Mouse (Mus musculus): Measurements from ENCODE around the gene Babam2.
A peak's percentile ranks its signal among the peaks of the same experiment; 100 is the strongest.

The Babam2 gene

DNA sequence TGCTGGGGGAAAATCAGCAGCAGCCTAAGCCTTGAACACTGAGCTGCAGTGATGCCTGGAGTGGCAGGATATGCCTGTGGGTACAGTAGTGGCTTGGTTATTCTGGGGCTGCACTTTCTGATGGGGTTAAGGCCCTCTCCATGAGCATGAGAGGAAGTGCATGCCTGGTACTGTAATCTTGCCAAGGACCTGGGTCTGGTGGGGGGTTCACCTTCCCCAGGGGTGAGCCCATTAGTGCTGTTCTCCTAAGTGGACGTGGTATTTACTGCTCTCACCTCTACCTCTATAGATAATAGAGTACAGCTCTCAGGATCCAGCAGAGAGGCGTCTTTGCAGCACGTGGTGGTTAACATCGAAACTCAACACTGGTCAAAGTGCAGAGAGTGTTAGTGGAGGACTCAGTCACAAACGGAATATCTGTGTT lies 16.4 kb downstream of the Babam2 start:
- peak; percentile 45 for DNase-seq (ENCODE audit: low read depth, low spot score)

DNA sequence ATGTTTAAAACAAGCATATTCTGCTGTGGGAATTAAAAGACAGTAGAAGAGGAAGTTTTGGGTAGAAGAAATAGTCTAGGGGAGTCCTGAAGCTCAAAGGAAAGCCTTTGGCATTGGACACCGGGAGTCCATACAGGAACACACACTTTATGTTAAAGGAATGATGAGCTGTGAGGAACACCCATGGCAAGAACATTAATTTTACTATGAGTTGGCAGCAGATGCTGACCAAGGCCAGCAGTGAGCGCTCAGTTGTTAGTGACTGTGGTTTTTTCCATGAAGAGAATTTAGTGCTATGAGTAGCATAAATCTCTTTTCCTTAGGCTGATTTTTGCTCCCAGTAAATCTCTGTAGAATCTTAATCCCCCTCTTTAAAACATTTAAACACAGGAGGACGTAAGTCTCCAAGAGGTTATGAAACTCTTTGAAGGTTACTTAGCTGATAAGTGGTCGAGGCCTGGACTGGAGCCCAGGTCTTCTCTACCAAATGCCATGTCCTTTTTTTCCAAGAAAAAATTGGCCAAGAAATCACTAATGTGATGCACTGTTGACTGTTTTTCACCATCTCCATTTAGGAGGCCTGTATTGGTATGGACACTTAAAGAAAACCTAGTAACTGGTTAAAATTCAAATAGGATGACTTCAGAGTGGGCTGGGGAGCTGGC lies 18.1 kb downstream of the Babam2 start:
- DNase-seq (ENCODE audit: low read depth, low spot score) = no peak

DNA sequence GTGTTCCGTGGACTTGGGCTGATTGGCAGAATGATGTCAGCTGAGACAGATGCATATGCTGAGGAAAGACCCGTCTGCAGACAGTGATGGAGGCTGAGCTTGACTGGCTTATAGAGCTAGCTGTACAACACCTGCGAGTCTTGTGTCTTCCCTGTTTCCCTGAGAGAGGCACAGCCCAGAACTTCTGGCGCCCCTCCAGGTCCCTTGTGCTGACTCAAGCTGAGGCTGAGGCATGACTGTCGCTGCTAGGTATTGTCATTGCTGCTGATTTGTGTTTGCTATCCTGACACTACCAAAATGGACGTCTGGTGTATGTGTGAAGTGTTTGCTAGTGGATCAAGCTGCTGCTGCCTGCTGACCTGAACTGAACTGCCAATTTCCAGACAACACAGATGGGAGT lies 27.0 kb downstream of the Babam2 start:
- no peak for DNase-seq (ENCODE audit: low read depth, low spot score)

DNA sequence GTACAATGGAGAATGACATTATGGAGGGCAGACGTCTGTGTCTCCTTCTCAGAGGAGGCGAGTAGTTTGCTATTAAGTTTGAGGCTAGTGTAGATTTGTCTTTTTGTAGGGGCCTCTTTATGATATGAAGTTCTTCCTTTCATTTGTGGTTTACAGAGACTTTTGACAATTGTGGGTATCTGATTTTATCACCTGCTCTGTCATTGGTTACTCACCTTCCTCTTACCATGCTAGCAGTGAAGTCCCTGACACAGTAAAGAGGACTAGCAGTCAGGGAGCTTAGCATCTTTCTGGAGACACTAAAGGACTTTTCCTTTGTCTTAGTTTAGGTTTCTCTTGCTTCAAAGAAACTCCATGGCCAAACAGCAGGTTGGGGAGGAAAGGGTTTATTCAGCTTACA lies 28.4 kb downstream of the Babam2 start:
- DNase-seq (ENCODE audit: low read depth, low spot score) = peak; percentile 55

DNA sequence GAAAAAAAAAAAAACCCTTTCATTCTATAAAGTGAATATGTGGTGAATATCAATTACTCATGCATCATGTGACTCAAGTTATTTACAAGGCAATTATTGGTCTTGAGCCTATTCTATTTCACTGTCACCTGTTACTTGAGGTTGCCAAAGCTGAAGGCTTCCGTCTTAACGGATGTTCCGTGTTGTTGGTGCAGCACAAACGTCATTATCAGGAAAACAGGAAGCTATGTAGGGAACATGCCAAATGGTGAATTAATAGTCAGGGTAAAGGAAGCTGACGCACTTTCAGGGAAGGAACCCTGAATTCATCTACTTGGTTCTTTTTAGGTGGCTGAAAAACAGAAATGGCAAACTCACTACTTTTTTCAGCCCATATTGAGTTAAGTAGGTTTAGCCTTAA lies 30.0 kb downstream of the Babam2 start:
- DNase-seq (ENCODE audit: low read depth, low spot score) = no peak

DNA sequence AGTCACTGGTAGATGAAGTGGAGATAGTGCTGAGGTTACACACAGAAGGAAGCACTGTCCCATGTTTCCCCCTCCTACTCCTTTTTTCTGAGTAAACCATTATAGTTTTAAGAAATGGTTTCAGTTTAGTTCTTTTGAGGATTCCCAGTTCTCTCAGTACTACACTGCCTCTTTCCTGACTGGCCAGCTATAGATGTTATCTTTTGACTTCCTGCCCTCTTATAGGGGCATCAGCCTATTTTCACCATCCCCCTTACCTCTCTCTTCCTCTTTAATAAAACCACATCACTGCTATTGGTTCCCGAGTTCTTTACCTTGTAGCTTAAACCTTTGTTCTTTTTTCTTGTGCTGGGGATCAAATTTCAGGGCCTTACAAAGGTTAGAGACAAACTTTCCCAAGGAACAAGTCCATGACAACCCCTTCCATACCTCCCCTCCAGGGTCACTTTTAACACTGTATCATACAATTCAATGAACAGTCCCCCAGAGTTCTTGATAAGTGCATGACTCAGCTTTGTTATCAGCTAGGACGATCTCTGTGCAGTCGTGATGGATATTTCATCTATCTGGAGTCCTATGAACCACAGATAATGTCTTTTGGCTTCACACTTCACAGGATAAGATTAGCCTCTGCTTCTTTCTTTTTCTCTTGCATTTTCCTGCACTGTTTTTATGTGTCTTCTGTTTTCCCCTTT lies 35.3 kb downstream of the Babam2 start:
- peak; percentile 20 for DNase-seq (ENCODE audit: low read depth, low spot score)

DNA sequence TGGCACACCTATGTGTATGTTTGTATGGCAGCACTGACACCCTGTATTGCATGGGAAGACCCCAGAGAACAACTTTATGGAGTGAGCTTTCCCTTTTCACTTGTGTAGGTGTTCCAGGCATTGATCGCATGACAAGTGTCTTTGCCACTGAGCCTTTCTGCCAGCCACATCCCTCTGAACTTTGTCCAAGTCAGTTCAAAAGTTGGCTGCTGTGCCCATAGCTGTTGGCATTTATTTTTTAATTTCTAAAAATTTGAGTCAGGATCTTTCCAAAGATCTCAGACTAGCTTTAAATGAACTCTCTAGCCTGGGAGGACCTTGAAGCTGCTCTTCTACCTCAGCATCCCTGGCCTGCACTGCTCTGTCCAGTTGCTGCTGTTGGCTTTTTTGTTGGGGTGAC lies 44.4 kb downstream of the Babam2 start:
- DNase-seq (ENCODE audit: low read depth, low spot score) = no peak

DNA sequence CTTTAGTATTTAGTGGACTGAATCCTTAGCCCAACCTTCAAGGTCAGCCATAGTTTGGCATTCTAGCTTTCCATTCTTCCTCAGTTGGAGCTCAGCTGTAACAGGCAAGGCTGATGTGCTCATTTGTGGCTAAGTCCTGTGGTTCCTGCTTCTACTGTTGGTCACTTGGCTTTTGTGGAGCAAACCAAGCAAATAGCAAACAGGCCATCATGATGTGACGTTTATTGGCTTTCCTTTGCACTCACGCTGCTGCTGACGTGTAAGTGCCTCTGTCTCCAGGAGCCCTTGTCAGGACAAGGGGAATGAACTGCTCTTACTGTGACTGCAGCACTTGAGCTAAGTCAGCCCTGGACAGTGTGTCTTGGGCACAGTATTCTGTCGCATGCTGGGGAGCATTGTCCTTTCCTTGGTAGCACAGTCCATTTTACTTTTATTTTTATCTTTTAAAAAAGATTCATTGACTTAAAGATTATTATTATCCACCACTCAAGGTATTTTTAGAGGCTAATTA lies 45.1 kb downstream of the Babam2 start:
- no peak for DNase-seq (ENCODE audit: low read depth, low spot score)

DNA sequence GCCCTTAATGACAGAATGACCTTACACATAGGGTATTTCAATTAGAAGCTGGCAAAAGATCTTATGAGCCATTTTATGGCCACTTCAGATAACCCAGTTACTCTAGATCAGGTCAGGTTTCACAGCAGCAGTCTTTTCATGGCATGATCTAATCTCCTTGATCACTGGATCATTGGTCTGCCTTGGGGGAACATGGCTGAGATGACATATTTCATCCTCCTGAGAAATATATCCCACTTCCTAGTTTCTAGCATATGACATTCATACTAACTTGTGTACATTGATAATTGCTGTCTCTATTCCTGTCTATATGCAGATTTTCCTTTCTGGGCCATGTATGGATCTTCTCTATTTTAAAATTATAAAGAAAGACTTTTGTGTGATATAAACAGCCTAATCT lies 51.9 kb downstream of the Babam2 start:
- DNase-seq (ENCODE audit: low read depth, low spot score) = no peak

DNA sequence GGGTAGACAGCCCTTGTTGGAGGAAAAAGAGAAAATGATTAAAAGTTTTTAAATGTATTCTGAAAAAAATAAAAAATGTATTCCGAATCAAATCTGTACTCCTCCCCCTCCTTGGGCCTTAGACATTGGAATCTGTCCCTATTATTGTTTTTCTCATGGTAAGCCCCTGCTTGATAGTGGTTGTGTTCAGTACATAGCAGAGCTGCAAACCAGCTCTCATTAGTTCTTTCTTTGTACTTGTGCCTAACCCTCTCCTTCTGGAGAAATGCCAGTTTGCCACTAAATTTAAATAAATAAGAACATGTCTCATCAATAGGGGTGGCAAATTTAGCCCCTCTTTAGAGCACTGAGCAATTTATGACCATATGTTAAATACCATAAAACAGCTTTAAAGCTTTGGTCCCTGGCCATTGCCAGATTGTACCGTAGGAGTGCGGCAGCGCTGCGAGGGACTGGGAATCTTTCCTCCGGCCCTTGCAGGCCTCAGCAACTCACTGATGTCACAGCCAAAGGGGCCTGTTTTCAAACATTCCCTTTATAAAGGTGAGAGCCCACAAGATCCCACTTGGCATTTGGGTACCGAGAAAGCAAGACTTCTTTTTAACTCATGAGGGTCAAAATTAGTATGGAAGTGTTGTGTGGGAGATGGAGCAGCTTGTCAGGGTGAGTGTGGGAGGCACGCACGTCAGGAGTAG lies 52.9 kb downstream of the Babam2 start:
- DNase-seq (ENCODE audit: low read depth, low spot score) = no peak

DNA sequence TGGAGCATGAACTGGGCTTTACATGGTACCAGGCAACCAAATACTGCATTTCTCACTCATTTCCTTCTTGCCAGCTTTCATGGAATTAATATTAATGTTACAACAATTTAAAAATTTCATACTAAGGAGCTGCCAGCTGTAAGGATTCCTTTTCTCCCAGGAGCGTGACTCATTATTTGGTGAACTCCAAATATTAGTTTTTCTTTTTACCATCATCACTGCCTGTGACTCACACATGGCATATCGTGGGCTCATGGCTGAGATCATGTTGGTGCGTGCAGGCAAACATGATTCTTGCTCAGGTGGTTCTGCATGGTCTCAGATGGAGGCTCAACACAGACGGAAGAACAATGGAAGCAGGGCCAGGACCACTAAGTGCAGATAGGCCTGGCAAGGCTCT lies 53.5 kb downstream of the Babam2 start:
- no peak for DNase-seq (ENCODE audit: low read depth, low spot score)

DNA sequence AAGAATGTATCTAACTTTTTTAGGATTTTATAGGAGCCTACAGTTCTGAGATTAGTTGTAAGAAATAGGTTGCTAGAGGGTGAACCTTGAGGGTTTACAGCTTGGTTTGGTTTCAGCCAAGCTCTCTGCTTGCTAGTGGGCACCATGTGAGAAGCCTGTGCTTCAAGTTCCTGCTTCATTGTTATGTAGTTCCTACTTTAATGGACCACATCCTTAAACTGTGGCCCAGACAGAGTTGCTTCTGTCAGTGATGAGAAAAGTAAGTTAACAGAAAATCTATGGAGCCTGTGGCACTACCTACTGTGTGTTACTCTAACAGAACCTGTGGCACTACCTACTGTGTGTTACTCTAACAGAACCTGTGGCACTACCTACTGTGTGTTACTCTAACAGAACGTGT lies 57.1 kb downstream of the Babam2 start:
- no peak for DNase-seq (ENCODE audit: low read depth, low spot score)

DNA sequence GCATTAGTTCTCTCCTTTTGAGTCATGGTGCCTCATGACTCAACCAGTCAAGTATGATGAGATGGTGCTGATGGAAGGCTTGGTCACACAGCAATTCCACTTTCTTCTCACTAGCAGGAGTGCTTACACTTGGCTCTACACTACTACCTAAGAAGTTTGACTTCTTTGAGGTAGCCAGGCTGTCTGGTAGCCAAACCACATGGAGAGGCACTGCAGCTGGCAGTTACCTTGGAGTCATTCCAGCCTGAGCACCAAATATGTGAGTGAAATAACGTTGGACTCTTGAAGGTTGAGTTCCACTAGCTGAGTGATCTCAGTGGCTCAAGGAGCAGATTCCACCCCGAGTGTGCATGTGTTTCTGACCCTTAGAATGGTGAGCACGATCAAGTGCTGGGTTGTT lies 57.8 kb downstream of the Babam2 start:
- no peak for DNase-seq (ENCODE audit: low read depth, low spot score)

DNA sequence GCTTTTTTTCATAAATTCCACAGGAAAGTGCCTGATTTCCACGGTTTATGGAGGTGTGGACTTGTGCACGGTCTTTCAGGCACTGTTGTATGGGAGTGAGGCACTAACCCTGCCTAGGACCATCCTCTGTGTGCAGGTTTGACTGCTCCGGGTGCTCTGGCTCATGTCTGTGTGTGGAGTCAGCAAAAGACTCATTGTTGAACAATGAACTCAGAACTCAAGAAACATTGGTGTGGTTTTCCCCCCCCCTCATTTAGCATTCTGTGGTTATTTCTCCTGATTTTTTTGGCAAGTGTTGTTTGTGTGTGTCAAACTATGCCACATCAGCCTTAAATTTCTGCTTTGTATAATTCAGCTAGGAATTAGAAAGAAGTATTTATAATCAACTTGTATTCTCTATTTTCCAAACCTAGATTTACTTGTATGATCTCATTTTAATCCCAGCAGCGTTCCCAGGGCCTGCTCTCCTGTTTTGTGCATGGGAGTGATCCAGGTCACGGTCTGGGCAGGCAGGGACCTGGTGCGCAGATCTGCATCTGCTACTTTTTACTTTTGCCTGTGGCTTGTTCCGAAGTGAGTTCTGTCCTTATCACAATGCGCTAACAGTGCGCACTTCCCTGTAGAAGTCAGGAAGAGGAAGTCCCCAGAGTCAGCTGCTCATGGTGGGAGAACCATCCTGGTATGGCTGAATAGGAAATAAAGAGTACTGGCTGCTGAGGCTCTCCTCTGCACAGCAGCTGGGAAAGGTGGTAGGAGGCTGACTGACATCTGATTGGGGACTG lies 61.0 kb downstream of the Babam2 start:
- DNase-seq (ENCODE audit: low read depth, low spot score) = no peak

DNA sequence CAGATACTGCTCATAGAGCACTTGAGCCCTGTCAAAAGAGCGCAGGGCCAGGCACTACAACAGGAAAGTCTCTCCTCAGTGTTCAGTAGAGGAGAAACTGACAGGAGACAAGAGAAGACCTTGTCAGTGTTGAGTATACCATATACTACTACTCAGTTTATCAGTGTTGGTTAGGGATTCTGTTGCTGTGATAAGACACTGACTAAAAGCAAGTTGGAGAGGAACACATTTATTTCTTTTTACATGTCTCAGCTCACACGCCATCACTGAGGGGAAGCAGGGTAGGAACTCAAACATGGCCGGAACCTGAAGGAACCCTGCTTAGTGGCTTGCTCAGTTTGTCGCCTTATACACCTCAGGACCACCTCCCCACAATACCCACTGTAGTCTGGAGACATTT lies 64.4 kb downstream of the Babam2 start:
- no peak for DNase-seq (ENCODE audit: low read depth, low spot score)

DNA sequence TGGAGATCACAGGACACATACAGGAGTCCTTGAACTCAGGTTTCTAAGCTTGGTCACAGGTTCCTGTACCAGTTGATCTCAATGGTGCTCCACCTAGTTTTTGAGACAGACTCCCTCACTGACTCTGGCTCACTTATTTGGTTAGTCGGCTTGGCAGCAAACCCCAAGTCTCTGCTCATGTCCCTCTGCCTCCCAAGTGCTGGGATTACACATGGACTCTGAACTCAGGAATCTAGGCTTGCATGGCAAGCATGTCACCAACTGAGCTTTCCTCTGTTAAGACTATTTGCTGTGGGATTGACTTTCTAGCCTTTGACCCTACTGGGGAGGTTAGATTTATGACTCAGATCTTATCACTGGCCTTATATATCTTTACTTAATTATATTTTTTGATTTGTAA lies 65.3 kb downstream of the Babam2 start:
- DNase-seq (ENCODE audit: low read depth, low spot score) = no peak

DNA sequence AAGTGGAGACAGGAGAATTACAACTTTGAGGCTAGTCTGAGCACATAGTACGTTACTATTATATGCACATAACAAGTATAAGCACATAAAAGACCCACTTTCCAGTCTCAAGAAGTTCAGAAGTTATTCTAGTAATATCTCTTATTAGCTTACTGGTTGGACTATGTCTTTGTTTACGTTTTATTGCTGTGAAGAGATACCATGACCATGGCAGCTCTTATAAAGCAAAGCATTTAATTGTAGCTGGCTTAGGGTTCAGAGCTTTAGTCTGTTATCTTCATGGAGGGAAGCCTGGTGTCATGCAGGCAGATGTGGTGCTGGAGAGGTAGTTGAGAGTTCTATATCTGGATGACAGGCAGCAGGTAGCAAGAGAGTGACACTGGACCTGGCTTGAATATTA lies 68.3 kb downstream of the Babam2 start:
- no peak for DNase-seq (ENCODE audit: low read depth, low spot score)

DNA sequence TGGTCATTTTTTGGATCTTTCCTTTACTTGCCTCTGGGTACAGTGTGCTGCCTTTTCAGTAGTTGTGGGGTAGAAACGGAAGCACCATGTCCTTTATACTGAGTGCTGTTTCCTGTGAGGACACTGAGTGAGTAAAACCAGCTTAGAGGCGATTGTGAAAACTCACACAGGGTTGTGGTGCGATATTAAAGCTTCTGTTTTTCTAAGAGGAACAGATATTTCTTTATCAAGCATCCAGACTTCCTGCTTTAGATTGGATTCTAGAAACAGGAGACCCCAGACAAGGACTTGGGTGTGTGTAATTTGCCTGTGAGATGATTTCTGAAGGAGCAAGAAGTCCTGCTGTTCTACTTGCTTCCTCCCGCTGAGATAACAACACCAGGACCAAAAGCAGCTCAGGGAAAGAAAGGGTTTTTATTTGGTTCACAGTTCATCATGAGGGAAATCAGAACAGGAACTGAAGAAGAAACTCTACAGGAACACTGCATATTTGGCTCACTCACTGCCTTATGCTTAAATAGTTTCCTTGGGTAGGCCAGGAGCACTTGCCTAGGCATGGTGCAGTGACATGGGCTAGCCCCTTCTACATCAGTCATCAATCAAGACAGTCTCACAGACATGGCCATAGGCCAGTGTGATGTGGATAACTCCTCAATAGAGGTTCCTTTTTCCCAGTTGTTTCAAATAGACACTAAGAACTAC lies 69.5 kb downstream of the Babam2 start:
- peak; percentile 15 for DNase-seq (ENCODE audit: low read depth, low spot score)

DNA sequence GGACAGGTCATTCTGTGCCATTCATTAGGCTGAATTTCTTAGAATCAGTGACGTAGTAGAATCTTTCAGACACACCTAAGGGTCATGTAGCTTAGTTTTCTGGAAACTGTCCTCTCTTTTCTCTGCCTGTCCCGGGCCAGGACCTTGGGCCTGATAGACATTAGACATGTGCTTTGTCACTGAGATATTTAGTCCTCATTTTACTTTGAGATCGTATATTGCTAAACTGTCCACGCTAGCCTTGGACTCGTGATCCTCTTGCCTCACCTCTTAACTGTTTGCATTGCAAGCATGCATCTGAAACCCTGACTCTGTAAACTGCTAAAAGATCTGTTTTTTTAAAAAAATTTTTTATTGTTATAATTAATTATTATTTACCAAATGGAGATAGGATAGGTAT lies 74.0 kb downstream of the Babam2 start:
- DNase-seq (ENCODE audit: low read depth, low spot score) = no peak

DNA sequence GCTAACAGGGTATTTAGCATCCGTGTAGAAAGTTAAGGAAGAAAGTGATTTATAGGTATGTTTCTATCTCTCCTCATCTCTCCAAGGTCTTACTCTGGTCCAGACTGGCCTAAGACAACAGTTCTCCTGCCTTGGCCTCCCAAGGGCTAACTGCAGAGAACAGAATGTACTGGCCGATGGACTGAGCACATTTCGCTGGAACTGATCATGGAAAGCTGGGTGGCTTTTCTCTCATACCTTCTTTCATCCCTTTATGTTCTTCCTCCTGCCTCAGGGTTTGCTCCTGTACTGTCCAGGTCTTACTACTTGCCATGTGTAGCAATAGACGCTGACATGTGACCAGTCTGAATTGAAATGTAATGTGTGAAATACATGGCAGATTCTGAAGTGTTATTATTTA lies 74.4 kb downstream of the Babam2 start:
- no peak for DNase-seq (ENCODE audit: low read depth, low spot score)

DNA sequence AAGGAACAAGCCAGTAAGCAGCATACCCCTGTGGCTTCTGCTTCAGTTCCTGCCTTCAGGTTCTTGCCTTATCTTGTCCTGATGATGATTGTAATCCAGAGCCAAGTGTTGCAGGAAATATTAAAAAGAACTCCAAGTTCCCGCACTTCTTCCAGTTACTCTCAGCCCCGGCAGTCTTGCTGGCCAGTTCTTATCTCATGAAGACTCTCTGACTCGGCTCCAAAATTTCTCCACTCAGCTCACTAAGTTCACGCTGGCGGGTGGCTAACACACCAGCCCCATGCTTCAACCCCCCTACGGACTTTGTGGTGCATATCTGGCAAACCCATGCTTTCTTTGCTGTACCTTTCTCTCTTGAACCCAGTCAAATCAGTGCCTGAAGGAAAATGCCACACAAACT lies 77.5 kb downstream of the Babam2 start:
- no peak for DNase-seq (ENCODE audit: low read depth, low spot score)
